Mouse (Mus musculus) adrenal gland, postnatal 0 days (tissue): ENCODE data around the gene Rhox6. TPM values are rescaled to one million over a fixed set of nuclear protein-coding genes. Genes with fewer than 3 reads are reported as not detected.

ENCODE experiments used
- polyA plus RNA-seq: library from polyadenylated mRNA; unstranded; fragments of >200 nt; fragmentation: Nextera tagmentation; extraction: Ambion mirVana; gene quantifications from 2 replicates; pipeline ENCODE4 v1.2.1, GENCODE M21; 2015

The Rhox6 gene
- polyA plus RNA-seq = 0.18 TPM in 1 of 2 replicates, not detected in the other

DNA sequence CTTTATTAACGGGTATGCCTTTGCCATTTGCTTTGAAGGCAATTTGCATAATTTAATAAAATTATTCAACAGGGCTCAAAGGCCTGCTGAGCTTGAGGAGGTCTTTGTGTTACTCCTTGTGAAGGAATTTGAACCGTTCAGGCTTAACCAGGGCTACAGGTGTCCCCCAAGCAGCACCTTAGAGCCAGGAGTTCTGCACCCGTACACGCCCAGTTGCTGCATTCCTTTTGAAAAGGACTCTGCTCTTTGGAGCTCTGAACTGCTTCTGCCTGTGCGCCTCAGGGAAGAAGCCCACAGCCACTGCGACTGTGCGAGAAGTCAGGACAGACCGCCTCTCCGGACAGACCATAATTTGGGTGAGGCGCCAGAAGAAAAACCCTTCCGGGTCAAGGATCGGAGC is at the start of gene Rhox6:
TSS of gene Rhox6 (plus strand) at position 301 of the 400 bp plus-strand sequence.

DNA sequence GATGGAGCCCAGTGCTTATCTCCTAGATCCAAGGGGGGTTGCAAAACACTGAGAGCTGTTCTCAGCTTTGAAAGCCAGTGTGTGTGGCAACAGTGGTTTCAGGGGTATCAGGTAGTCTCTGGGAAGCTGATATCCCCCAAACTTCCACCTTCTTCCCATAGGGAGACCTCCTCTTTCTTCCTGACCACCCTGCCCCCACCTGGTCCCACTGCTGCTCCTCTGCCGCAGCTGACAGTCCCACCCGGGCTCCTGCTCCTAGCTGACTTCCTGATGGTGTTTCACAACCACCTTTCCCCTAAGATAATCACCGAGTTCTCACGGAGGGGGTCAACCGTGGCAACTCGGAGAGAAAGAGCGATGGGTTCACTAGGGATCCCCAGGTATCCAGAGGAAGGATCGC is 4.7 kb downstream of the Rhox6 start, which contains the start of gene Rhox7a:
TSS of gene Rhox7a (plus strand) at position 301 of the 400 bp plus-strand sequence.

DNA sequence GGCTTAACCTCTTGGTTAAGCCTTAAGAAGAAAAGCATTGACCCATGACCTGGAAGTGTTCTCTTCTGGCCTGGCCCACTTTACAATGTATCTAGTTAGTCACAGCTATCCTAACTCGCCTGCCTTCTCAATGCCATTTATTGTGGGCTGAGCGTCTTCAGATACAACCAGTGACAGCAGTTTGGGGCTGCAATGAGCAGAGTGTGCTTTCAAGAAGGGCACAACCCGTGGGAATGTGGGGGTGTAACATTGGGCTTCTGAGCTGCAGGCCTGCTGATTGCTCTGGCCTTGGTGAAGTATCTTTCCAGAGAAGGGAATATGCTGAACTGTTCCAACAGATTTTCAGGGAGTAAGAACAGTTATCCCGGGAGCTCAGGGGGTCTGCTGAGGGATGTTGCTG is 52.1 kb downstream of the Rhox6 start, which contains the start of gene Rhox8:
TSS of gene Rhox8 (minus strand) at position 101 of the 400 bp plus-strand sequence.

Other genes with a start within 250 kb of the Rhox6 start
- gene Rhox3f, start 245.9 kb upstream of the Rhox6 start, polyA plus RNA-seq = not detected in 2 replicates
- gene Rhox4f, start 219.2 kb upstream of the Rhox6 start, polyA plus RNA-seq = not detected in 2 replicates
- gene Rhox3g, start 198.3 kb upstream of the Rhox6 start, polyA plus RNA-seq = not detected in 2 replicates
- gene Rhox2g, start 183.4 kb upstream of the Rhox6 start, polyA plus RNA-seq = not detected in 2 replicates
- not detected in 2 replicates for gene Rhox4g, start 175.6 kb upstream of the Rhox6 start, polyA plus RNA-seq
- not detected in 2 replicates for gene Rhox3h, start 158.1 kb upstream of the Rhox6 start, polyA plus RNA-seq
- gene Rhox2h, start 153.6 kb upstream of the Rhox6 start, polyA plus RNA-seq = not detected in 2 replicates
- gene Rhox5, start 22.1 kb upstream of the Rhox6 start, polyA plus RNA-seq = 0.39 TPM in 1 of 2 replicates, not detected in the other
- not detected in 2 replicates for gene Rhox7a, start 4.8 kb downstream of the Rhox6 start, polyA plus RNA-seq
- 0.18 TPM in 1 of 2 replicates, not detected in the other for gene Rhox8, start 52.0 kb downstream of the Rhox6 start, polyA plus RNA-seq
- not detected in 2 replicates for gene Rhox7b, start 70.3 kb downstream of the Rhox6 start, polyA plus RNA-seq
- gene Rhox9, start 74.9 kb downstream of the Rhox6 start, polyA plus RNA-seq = not detected in 2 replicates
- gene Btg1-ps1, start 191.9 kb downstream of the Rhox6 start, polyA plus RNA-seq = not detected in 2 replicates
- 0.14 TPM in 1 of 2 replicates, not detected in the other for gene Btg1-ps2, start 216.2 kb downstream of the Rhox6 start, polyA plus RNA-seq
- gene Rhox10, start 239.6 kb downstream of the Rhox6 start, polyA plus RNA-seq = 0.25 TPM in 1 of 2 replicates, not detected in the other